Mouse (Mus musculus) heart, embryonic 14.5 days (tissue): ENCODE results near the gene 7530416G11Rik. TPM values are rescaled to one million over a fixed set of nuclear protein-coding genes. Genes with fewer than 3 reads are reported as not detected.

Experiments
- ATAC-seq: fragments of 200-750 bp; cut with Nextera tagmentation; 2 replicates; pipeline ENCODE4 v1.8.0; 2017; ENCODE audit warnings: low read depth, moderate TSS enrichment; ENCODE audit not compliant: insufficient number of reproducible peaks, insufficient read depth, low FRiP score
- H3K27ac ChIP-seq, 2 experiments: fragments of 200-500 bp in 1 of 2; fragments of 300-500 bp in 1 of 2; sonication (generic) in 1 of 2; replicated peaks in 1 of 2; 2 replicates each; pipeline ENCODE4 v1.5.1; 2012 to 2014; ENCODE audit warnings: low read depth in 2 of 2, low read length in 2 of 2, control low read depth in 1 of 2, mild to moderate bottlenecking in 1 of 2, mixed read lengths in 1 of 2; ENCODE audit not compliant: control insufficient read depth in 1 of 2, insufficient read depth in 1 of 2
- H3K27me3 ChIP-seq: fragments of 300-500 bp; sonication (generic); 2 replicates; pipeline ENCODE4 v1.6.1; 2014; ENCODE audit warnings: mild to moderate bottlenecking, low read length, control low read depth; ENCODE audit not compliant: control insufficient read depth, insufficient read depth
- H3K36me3 ChIP-seq: fragments of 300-500 bp; sonication (generic); 2 replicates; pipeline ENCODE4 v1.6.1; 2014; ENCODE audit warnings: mild to moderate bottlenecking, control low read depth, low read length, mixed read lengths; ENCODE audit not compliant: control insufficient read depth, insufficient read depth
- H3K4me1 ChIP-seq, 2 experiments: fragments of 200-500 bp in 1 of 2; fragments of 300-500 bp in 1 of 2; sonication (generic) in 1 of 2; 2 replicates each; pipeline ENCODE4 v1.6.1; 2012 to 2014; ENCODE audit warnings: low read length in 2 of 2, control low read depth in 1 of 2, mixed read lengths in 1 of 2; ENCODE audit not compliant: control insufficient read depth in 2 of 2, insufficient read depth in 2 of 2
- H3K4me2 ChIP-seq: fragments of 300-500 bp; sonication (generic); 2 replicates; pipeline ENCODE4 v1.6.1; 2014; ENCODE audit warnings: mild to moderate bottlenecking, low read length
- H3K4me3 ChIP-seq, 2 experiments: fragments of 200-500 bp in 1 of 2; fragments of 300-500 bp in 1 of 2; sonication (generic) in 1 of 2; 2 replicates each; pipeline ENCODE4 v1.5.1; 2012 to 2014; ENCODE audit warnings: low read length in 2 of 2, mild to moderate bottlenecking in 2 of 2, control low read depth in 1 of 2, low read depth in 1 of 2, moderate library complexity in 1 of 2; ENCODE audit not compliant: control insufficient read depth in 1 of 2, insufficient read depth in 1 of 2
- H3K9ac ChIP-seq: fragments of 300-500 bp; sonication (generic); 2 replicates; pipeline ENCODE4 v1.6.1; 2014; ENCODE audit warnings: mild to moderate bottlenecking, low read length
- H3K9me3 ChIP-seq: fragments of 300-500 bp; sonication (generic); 2 replicates; pipeline ENCODE4 v1.6.1; 2016; ENCODE audit warnings: low read length, control low read depth; ENCODE audit not compliant: control insufficient read depth
- WGBS: fragments of 180-500 bp; shearing (Covaris S2); extraction: QIAGEN DNeasy Blood & Tissue Kit; methylation state at CpG from one replicate; pipeline ENCODE4 v1.1.7; 2014; 5-methylcytosine and 5-hydroxymethylcytosine counted together
- polyA plus RNA-seq: library from polyadenylated mRNA; unstranded; fragments of >200 nt; fragmentation: Nextera tagmentation; extraction: Ambion mirVana; gene quantifications from 2 replicates; pipeline ENCODE4 v1.2.1, GENCODE M21; 2014

Gene 7530416G11Rik
- polyA plus RNA-seq, 1 experiment from 2014 or later: not detected

DNA sequence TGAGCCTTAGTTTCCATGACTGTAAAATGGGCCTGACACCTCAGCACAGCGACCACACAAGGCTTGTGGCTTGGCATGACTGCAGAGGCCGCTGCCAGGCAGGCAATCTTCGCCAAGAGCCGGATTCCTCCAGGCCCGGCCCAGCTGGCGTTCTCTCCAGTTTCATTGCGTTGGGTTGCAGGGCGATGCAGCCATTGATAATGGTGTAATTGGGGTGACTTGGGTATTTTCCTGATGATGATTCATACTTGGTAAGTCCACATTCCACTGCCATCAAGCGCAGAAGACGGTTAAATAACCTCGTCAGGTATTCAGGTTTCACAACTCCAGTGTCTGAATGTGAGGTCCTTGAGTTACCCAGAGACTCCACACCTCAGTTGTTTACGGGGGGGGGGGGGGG is 23.7 kb downstream of the 7530416G11Rik start:
- H3K27me3 ChIP-seq: peaks cover 18% of the 10 kb centered on the region
- H3K4me1 ChIP-seq: no peaks in the 10 kb centered on the region
- no peak overlapping the region for H3K27ac ChIP-seq
- 77% methylated on average over 12 of the region's 12 CpGs for WGBS
- H3K36me3 ChIP-seq: no peaks in the 10 kb centered on the region
- H3K9ac ChIP-seq: no peak overlapping the region
- H3K4me2 ChIP-seq: no peak overlapping the region
- no peak for ATAC-seq
- no peak overlapping the region for H3K4me3 ChIP-seq
- no peaks in the 10 kb centered on the region for H3K9me3 ChIP-seq

DNA sequence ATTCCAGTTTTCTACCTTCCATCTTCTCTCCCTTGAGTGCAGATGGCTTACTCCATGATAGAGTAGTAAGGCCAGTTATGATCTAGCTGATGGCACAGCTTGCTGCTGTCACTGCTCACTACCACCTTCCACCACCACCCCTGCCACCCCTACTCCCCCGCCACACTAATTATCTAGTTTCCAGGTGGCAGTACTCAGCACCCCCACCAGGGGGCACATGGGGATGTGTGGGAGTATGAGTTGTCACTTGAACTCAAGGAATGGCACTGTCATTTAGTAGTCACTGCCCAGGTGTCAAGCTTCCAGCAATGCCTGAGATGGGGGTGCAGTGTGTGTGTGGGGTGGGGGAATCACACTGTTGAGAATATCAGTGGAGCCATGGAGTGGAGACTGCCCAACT is 25.4 kb downstream of the 7530416G11Rik start:
- no peak overlapping the region for H3K4me3 ChIP-seq
- 12% methylated on average over 1 of the region's 1 CpGs for WGBS
- no peak overlapping the region for H3K9ac ChIP-seq
- peaks cover 17% of the 10 kb centered on the region for H3K27me3 ChIP-seq
- H3K4me2 ChIP-seq: no peak overlapping the region
- no peak for ATAC-seq
- H3K9me3 ChIP-seq: no peaks in the 10 kb centered on the region
- H3K27ac ChIP-seq: no peak overlapping the region
- H3K4me1 ChIP-seq: no peaks in the 10 kb centered on the region
- H3K36me3 ChIP-seq: no peaks in the 10 kb centered on the region

DNA sequence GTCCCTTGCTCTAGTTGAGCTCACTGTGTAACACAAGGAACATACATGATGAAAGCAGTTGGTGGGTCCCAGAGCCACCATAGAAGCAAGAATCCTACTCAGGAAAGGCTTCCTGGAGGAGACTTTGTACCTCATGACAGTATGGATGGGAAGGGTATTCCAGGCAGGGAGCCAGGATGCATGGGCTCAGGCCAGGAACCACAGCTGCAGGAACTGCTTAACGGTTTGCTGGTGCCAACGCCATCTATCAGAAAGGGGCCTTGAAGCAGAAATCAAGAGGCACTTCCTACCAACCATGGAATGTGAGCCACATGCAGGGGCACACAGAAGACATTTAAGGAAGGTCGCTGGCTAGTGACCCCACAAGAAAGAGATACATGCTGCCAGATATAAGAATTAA is 28.3 kb downstream of the 7530416G11Rik start:
- Histone ChIP-seq H3K27me3 (peaks cover 4% of the 10 kb centered on the region; the same call in 1 of the 2 replicates), H3K9me3 (no peaks in the 10 kb centered on the region), H3K4me3 (no peak overlapping the region), H3K4me2 (no peak overlapping the region), H3K27ac (no peak overlapping the region), H3K9ac (no peak overlapping the region), H3K4me1 (no peaks in the 10 kb centered on the region), H3K36me3 (peaks cover 3% of the 10 kb centered on the region)
- 65% methylated on average over 3 of the region's 3 CpGs for WGBS
- no peak for ATAC-seq

DNA sequence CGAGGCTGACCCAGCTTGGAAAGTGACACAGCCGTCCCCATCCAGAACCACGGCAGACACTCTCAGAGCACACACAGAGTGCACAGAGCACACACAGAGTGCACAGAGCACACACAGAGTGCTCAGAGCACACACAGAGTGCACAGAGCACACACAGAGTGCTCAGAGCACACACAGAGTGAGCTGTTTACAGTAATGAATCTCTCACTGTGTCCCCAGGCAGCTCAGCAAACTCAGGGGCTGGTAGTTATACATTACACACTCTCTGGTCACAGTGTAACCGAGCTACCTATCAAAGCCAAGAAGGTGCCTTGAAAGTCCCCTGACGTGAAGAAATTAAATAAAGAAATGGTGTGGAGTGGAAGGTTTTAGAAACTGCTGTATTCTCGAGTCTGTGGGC is 33.6 kb downstream of the 7530416G11Rik start:
- no peak for ATAC-seq
- Histone ChIP-seq H3K9ac (no peak overlapping the region), H3K36me3 (peaks cover 42% of the 10 kb centered on the region), H3K4me2 (no peak overlapping the region), H3K27me3 (no peaks in the 10 kb centered on the region), H3K4me1 (no peaks in the 10 kb centered on the region), H3K9me3 (no peaks in the 10 kb centered on the region), H3K27ac (no peak overlapping the region), H3K4me3 (no peak overlapping the region)
- WGBS: 90% methylated on average over 6 of the region's 6 CpGs

DNA sequence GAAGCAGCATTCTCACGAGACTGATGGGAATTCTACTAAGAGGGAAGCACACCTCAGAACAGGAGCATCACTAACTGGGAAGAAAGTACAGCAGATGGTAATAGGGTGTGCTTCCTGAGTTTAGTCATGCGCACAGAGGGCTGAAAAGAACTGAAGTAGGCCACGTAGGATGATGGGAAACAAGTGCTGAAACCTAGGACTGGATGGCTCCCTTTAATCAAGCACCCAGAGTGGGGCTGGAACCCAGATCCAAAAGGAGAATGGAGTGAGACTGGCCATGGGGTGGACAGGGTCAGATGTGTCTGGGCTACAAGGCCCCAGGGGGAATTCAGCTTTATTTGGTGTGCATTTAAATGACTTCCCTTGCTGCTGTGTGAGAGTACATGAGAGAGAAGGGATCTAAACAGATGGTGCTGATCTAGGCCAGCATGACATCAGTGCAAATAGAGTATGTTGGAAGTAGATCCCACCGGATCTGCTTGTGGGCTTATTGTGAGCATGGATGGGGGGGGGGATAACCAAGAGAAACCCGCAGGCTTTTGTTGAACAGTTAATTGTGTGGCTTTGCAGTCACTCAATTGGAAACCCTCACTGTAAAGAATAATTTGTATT is 36.5 kb downstream of the 7530416G11Rik start:
- no peak overlapping the region for H3K4me2 ChIP-seq
- H3K36me3 ChIP-seq: peaks cover 67% of the 10 kb centered on the region
- H3K9me3 ChIP-seq: no peaks in the 10 kb centered on the region
- 94% methylated on average over 5 of the region's 5 CpGs for WGBS
- H3K9ac ChIP-seq: no peak overlapping the region
- H3K4me3 ChIP-seq: no peak overlapping the region
- no peak for ATAC-seq
- peaks cover 0 to 2% of the 10 kb centered on the region in 2 experiments; a peak in 2 of 4 replicates for H3K4me1 ChIP-seq
- H3K27ac ChIP-seq: no peak overlapping the region
- H3K27me3 ChIP-seq: peaks cover 6% of the 10 kb centered on the region

DNA sequence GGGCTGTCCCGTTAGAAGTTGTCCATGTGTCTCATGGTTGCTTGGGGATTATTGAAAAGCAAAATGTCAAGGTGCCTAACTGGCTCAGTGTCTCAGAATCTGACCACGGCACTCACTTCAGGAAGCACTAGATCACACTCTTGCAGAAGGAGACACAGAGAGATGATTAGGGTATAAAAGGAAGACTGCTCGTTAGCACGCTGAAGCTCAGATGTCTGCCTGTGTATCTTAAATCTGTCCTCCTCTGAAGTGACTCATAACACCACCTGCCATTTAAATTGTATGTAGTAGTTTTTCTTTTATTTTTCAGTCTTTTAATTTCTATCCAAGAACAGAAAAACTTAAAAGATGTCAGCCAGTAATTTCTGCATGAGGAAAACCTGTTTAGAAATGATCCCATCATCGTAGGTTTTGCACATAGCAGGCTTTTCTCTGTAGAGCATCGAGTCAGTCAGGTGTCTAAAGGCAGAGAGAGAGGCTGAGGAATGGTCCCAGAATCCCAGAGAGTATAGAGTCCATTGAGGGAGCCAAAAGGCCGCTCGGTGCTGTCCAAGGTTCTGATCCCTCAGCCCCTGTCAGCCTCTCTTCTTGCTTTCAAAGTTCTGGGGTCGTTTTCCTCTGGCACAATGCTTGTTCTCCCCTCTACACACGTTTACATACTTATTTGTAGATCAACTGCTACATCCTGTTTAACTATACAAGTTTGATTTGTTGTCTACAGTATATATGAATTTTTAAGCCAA is 38.0 kb downstream of the 7530416G11Rik start:
- H3K9me3 ChIP-seq: no peaks in the 10 kb centered on the region
- H3K4me2 ChIP-seq: no peak overlapping the region
- H3K27ac ChIP-seq: no peak overlapping the region
- ATAC-seq: no peak
- H3K4me3 ChIP-seq: no peak overlapping the region
- no peak overlapping the region for H3K9ac ChIP-seq
- H3K4me1 ChIP-seq: peaks cover 9 to 18% of the 10 kb centered on the region in 2 experiments
- WGBS: 63% methylated on average over 10 of the region's 10 CpGs
- H3K27me3 ChIP-seq: peaks cover 6% of the 10 kb centered on the region
- peaks cover 71% of the 10 kb centered on the region for H3K36me3 ChIP-seq

DNA sequence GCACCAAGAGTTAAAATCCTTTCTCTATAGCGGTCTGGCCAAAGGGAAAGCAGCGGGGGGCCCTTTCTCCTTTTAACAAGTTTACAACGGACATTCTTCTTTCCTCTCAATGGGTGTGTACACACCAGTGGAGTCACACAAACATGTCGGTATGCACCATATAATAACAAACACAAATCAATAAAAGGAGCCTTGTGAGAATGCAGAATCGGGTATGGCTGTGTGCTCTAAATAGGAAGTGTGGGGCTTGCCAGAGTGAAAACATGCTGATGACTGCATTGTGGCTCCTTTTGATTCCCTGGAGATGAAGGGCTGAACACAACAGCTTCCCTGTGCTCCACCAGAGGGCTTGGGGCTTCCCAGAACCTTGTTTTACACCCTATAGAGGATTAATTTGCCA is 38.8 kb downstream of the 7530416G11Rik start:
- no peak overlapping the region for H3K4me2 ChIP-seq
- H3K27me3 ChIP-seq: peaks cover 6% of the 10 kb centered on the region
- H3K4me3 ChIP-seq: no peak overlapping the region
- no peak overlapping the region for H3K9ac ChIP-seq
- WGBS: 65% methylated on average over 5 of the region's 5 CpGs
- no peak overlapping the region for H3K27ac ChIP-seq
- peaks cover 70% of the 10 kb centered on the region for H3K36me3 ChIP-seq
- peaks cover 14 to 26% of the 10 kb centered on the region in 2 experiments for H3K4me1 ChIP-seq
- H3K9me3 ChIP-seq: no peaks in the 10 kb centered on the region
- ATAC-seq: no peak
